Mouse (Mus musculus) heart, postnatal 14 days (tissue): ENCODE measurements around the gene Camkk1. TPM values are rescaled to one million over a fixed set of nuclear protein-coding genes. Genes with fewer than 3 reads are reported as not detected.

ENCODE experiments used
- DNase-seq, 2 experiments: peaks; one replicate each; pipeline ENCODE4 v3.0.0; 2021 to 2022
- intact Hi-C: fragments of 180-260 bp; cut with DNase I; formaldehyde crosslinking; loops from one replicate; pipeline ENCODE4 v1.15.1; 2025
- total RNA-seq, 2 experiments: library from RNA; stranded (reverse); gene quantifications; 2 replicates each; pipeline ENCODE4 v1.2.3; 2021

Gene Camkk1
- total RNA-seq, 2 experiments from 2014 or later = 1.4 to 1.8 TPM

- no peak for DNase-seq
- intact Hi-C loops = loop anchor here (5.0 kb wide), 1 partner anchor 1363 kb away; no protein-coding TSS in a partner anchor
Observed at GRCm38 (mm10) chr11:73009531-73010274, 9.1 kb upstream of the Camkk1 start.

GRCm38 (mm10) chr11:73013981-73014380, 4.8 kb upstream of the Camkk1 start:
- no peak for DNase-seq
- intact Hi-C loops = no loop called here

- DNase-seq = no peak
- intact Hi-C loops = no loop called here
Observed at GRCm38 (mm10) chr11:73014831-73015344, 3.9 kb upstream of the Camkk1 start.

GRCm38 (mm10) chr11:73015391-73016102, 3.3 kb upstream of the Camkk1 start:
- intact Hi-C loops = no loop called here
- peak; percentile 61 to 62 for DNase-seq

- intact Hi-C loops = no loop called here
- DNase-seq = no peak
Observed at GRCm38 (mm10) chr11:73016103-73016420, 2.7 kb upstream of the Camkk1 start.

- intact Hi-C loops = no loop called here
- DNase-seq = peak; percentile 33 to 45
Observed at GRCm38 (mm10) chr11:73019147-73019795, 463 bp downstream of the Camkk1 start.

- no peak for DNase-seq
- intact Hi-C loops = no loop called here
Observed at GRCm38 (mm10) chr11:73020953-73021800, 2.4 kb downstream of the Camkk1 start.

GRCm38 (mm10) chr11:73023099-73023498, 4.3 kb downstream of the Camkk1 start:
- intact Hi-C loops = no loop called here
- DNase-seq = peak; percentile 68 to 74

GRCm38 (mm10) chr11:73023827-73024226, 5.0 kb downstream of the Camkk1 start:
- DNase-seq = no peak
- intact Hi-C loops = no loop called here

GRCm38 (mm10) chr11:73024236-73024904, 5.6 kb downstream of the Camkk1 start:
- intact Hi-C loops = no loop called here

GRCm38 (mm10) chr11:73026961-73027360, 8.2 kb downstream of the Camkk1 start:
- no peak for DNase-seq
- intact Hi-C loops = loop anchor here (1.0 kb wide), 1 partner anchor 19 kb away; no protein-coding TSS in a partner anchor

More at GRCm38 (mm10) chr11:73024236-73024904, 5.6 kb downstream of the Camkk1 start:
- DNase-seq = peak; percentile 26 to 38

GRCm38 (mm10) chr11:73030821-73031498, 12.2 kb downstream of the Camkk1 start:
- intact Hi-C loops = no loop called here
- peak; percentile 81 to 86 for DNase-seq

- DNase-seq = no peak
- intact Hi-C loops = no loop called here
Observed at GRCm38 (mm10) chr11:73031536-73031935, 12.7 kb downstream of the Camkk1 start.

- intact Hi-C loops = no loop called here
- DNase-seq = no peak
Observed at GRCm38 (mm10) chr11:73036077-73036476, 17.3 kb downstream of the Camkk1 start.

- intact Hi-C loops = no loop called here
- DNase-seq = no peak
Observed at GRCm38 (mm10) chr11:73036889-73037288, 18.1 kb downstream of the Camkk1 start.

GRCm38 (mm10) chr11:73037691-73038090, 18.9 kb downstream of the Camkk1 start:
- intact Hi-C loops = no loop called here
- no peak for DNase-seq

- intact Hi-C loops = loop anchor here (1.0 kb wide), 1 partner anchor 33 kb away; no protein-coding TSS in a partner anchor
Observed at GRCm38 (mm10) chr11:73039102-73039799, 20.4 kb downstream of the Camkk1 start.

GRCm38 (mm10) chr11:73044229-73044755, 25.5 kb downstream of the Camkk1 start:
- DNase-seq = no peak
- intact Hi-C loops = loop anchor here (5.0 to 10.0 kb wide), 2 partner anchors 117 to 1331 kb away; no protein-coding TSS in a partner anchor

More at GRCm38 (mm10) chr11:73039102-73039799, 20.4 kb downstream of the Camkk1 start:
- DNase-seq = peak; percentile 63 to 79
